Mouse (Mus musculus) kidney, adult 18-20 months (tissue): Measurements from ENCODE around the gene Ap2s1.

Experiments used
- DNase-seq: peaks from one replicate; pipeline ENCODE4 v3.0.0; 2021

Gene Ap2s1

DNA sequence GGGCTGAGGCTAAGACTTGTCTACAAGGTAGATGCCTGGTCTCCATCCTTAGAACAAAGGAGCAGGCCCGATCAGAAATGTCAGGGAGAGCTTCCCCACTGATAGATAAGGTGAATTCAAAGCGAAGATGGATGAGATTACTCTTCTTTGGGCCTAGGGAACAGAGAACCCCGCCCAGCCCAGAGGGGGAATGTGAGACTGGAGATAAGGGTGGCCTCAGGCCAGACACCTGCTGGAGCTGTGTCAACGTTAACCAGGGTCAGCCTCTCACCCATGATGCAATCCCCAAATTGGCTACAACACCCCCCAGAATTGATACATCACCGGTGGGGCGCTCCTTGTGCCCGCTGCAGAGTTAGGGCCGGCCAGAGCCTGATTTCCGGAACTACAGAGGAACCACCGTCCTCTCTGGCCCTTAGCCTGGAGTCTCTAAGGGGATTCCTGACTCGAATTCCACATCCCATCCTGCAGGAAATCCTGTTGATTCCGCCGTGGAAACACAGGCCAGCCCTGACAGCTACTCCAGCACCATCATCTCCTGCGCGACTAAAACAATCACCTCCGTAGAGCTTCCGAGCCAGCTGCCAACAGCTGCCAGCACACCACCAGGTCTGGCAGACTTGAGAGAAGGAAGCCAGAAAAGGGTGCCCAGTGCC is 17.3 kb downstream of the Ap2s1 start:
- peak; percentile 19 for DNase-seq

- no peak for DNase-seq
Measured at GRCm38 (mm10) chr7:16758872-16759574, 20.8 kb downstream of the Ap2s1 start.

- peak; percentile 21 for DNase-seq
Measured at GRCm38 (mm10) chr7:16760292-16760691, 22.1 kb downstream of the Ap2s1 start.

DNA sequence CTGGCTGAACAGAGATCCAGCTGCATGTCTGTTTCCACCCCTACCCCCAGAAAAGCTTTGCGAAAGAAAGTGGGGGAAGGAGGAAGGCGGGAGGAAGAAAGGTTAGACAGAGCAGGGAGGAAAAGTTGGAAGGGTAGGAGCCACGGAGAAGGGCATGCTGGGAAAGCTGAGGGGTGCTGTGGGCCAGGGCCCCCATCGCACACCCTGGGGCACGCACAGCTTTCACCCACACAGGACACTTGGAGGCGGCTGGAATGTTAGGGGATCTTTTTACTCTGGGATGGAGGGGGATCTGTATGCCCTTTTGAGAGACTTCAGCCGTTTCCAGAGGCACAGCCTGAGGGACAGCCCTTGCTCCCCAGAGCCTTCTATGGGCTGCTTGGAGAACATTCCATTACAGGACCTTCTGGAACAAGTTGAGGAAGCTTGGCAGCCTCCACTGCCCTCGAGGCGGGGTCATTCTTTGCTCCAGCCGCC is 22.8 kb downstream of the Ap2s1 start:
- peak; percentile 48 for DNase-seq

GRCm38 (mm10) chr7:16761630-16762029 is 23.4 kb downstream of the Ap2s1 start:
- DNase-seq: peak; percentile 12

DNA sequence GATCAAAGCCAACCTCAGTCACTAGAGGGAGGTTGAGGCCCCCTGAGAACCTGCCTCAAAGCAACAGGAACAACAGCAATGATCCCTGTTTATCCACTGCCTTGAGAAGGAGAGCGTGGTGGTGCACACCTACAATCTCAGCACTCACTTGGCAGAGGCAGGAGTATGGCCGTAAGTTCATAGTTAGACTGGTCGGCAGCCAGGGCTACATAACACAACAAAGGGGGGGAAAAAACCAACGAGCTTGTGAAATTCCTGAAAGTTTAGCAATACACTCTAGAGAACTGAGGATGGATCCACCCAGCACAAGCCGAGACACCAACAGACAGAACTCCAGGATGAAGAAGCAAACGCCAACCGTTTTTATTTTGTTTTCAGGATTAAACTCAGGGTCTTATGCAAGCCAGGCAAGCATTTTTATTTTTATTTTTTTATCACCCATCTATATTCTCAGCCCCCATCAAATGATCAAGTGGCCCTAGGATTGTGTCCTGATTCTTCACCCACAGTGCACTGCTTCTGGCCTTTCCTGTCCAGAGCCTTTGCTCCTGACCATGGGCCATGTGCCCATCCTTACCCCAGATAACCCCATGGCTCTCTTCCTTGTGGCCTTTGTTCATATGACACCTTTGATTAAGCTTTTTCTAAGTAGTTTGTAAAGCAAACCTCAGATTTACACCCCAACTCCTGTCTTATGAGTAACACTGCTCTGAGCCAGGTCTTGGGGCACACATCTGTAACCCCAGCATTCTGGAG is 25.4 kb downstream of the Ap2s1 start:
- no peak for DNase-seq

GRCm38 (mm10) chr7:16766443-16766842 is 28.2 kb downstream of the Ap2s1 start:
- no peak for DNase-seq

GRCm38 (mm10) chr7:16775888-16776287 is 37.7 kb downstream of the Ap2s1 start:
- peak; percentile 42 for DNase-seq

DNA sequence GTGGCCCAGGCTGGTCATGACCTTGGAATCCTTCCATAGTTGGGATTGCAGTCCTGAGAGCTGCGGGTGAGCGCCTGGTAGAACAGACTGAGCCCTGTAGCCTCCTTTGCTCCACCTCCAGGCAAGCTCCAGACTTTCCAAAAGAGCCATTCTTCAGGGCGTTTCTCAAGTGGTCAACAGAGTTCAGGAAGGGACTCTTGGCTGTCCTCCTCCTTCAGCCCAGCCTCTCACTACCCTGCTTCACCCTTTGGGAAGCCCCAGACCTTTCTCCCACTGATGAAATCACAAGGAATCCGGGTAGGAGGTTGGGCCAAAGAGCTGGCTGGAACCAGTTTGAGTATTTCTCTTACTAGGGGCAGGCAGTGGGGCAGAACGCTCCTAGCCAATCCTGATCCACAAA is 41.9 kb downstream of the Ap2s1 start:
- DNase-seq: peak; percentile 65

- peak; percentile 94 for DNase-seq
Measured at GRCm38 (mm10) chr7:16780825-16781554, 42.8 kb downstream of the Ap2s1 start, which contains the start of gene Slc1a5. Gene Slc1a5, plus strand, starts transcription at chr7:16781340.

DNA sequence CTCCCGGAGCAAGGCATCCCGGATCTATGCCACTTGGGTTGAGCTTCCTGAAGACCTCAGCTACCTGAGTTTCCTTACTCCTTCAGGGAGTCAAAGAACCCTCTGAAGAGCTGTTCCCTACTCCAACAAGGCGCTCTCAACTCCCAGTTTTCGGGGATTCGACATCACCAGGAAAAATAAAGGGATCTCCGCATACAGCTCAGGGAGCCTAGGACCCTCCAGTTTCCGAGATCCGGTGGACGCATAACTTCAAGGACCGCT is 43.3 kb downstream of the Ap2s1 start:
- DNase-seq: no peak

GRCm38 (mm10) chr7:16781816-16782554 is 43.8 kb downstream of the Ap2s1 start:
- DNase-seq: peak; percentile 47

- DNase-seq: no peak
Measured at GRCm38 (mm10) chr7:16782555-16783125, 44.4 kb downstream of the Ap2s1 start.

DNA sequence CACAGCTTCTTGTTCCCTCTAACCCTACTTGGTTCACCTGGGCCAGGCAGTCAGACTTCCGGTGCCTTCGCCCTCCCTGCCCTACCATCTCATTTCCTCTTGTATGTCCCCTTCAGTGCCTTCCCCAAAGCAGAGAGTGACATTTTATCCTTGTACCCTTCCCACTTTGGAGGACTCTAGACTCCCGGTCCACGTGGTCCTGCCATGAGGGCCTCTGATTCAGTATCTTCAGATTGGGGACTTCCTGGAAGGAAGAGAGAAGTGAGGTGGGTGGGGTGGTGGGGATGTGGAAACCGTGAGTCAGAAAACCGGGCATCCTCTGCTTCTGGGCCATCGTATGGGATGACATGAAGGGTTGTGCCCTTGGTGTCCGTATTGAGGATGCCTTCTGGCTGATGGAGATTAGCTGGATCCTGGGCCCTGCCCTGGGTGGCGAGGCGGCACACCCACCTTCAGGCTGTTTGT is 45.0 kb downstream of the Ap2s1 start:
- DNase-seq: peak; percentile 11

DNA sequence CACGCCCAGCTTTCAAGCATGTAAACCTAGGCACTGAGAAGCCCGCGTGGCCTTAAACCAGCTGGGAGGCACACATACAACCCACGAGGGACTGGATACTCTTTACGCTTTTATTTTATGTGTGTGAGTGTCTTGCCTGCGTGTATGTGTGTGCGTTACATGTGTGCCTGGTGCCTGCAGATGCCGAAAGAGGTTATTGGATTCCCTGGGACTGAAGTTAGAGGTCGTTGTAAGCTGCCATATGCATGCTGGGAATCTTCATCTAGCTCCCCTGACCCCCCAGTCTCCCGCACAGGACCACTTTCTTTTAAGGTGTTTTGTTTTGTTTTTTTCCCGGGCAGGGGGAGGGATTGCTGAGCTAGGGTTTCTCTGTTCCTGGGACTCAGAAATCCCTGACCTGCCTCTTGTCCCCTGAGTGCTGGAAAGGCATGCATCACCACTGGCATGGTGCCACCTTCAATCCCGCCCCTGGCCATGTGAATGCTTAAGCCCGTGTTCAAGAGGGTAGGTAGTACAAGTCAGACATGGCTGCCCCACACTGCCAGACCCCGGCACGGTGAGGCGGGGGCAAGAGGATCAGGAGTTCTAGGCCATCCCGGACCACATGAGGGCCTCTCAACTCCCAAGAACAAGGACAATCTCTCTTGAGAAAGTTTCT is 45.7 kb downstream of the Ap2s1 start:
- peak; percentile 86 for DNase-seq

DNA sequence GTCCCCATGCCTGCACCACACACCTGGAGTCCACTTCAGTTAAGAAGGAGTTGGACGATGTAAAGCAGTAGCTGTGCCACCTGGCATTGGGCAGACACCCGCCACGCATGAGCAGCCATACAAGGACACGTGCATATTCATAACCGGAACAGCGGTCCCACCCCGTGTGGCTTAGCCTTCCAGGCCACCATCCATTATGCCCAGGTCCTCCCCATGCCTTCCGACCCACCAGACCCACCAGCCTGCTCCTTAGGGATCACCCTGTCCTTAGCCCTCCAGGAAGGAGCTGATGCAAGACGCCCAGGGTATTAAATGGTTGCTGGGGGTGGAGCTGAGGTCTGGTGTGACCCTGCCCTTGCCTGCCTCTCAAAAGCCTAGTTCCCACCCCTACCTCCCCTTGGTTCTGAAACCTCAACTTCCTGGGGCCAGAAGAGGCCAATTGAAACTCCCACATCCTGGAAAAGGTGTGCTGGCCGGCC is 46.3 kb downstream of the Ap2s1 start:
- DNase-seq: peak; percentile 75

GRCm38 (mm10) chr7:16785541-16786083 is 47.4 kb downstream of the Ap2s1 start:
- no peak for DNase-seq

DNA sequence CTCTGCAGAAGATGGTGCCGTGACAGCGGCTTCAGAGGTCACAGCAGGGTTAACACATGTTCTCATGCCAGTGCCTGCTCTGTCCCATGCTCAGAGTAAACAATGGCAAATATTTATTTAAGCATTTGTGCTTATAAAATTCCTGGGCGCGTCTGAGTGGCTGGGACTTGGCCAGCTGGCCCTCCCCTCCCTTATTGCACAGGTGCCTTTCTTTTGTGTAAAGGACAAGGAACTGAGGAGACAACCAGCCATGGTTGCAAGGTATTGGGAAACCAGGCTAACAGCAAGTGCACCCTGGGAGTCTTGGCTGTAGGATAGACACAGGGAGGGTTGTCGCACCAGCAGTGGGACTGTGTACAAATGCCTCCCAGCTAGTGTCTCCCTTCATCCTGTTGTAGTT is 54.1 kb downstream of the Ap2s1 start:
- no peak for DNase-seq

- DNase-seq: no peak
Measured at GRCm38 (mm10) chr7:16793010-16793725, 55.0 kb downstream of the Ap2s1 start.

GRCm38 (mm10) chr7:16794886-16795285 is 56.7 kb downstream of the Ap2s1 start:
- no peak for DNase-seq
